Mouse (Mus musculus): ENCODE measurements at regions not wholly inside any gene's neighbourhood (a gene's known extent, or its start where the extent isn't known, plus 50 kb on each side); places are given as distances from the start of the nearest gene placed in this dataset.
A peak's percentile ranks its signal among the peaks of the same experiment; 100 is the strongest.

DNA sequence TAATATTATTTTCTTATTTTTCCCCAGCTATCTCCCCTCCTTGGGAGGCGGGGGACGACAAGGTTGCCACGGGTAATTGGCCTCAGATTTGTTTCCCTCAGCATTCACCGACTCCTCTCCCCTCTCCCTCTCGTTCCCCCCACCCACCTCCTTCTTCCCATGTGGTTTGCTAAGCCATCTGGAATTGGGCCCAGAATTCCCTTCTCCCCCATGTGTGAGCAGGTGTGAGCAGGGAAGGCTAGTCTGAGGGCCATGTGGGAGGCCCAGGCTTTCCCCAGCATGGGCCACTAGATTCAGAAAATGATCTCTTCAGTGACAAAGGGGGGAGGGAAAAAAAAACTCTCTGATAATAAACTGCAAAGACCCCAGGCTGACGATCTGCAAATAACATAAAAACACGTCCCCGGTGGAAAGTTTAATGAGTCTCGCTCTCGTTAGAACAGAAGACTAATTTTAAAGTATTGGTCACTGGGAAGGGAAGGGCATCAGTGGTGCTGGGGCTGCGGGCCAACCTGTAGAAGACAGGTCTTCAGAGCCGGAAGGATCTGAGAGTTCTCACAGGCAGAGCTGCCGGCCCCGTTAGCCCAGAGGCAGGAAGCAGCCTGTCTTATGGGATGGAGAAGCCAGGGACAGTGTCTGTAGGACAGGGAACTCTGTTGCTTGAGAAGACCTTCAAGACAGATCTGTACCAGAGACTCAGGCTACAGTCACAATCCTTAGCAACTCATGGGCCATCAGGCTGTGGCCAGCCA lies 64.3 kb upstream of the Unc5a start:
- H3K4me1 ChIP-seq (ENCODE audit: control insufficient read depth, insufficient read depth, low read length): no peaks in the 10 kb centered on the region; the same call in none of the 2 replicates
- no peak overlapping the region for H3K4me3 ChIP-seq (ENCODE audit: low read depth, low read length)
- H3K27me3 ChIP-seq (ENCODE audit: control insufficient read depth, insufficient read depth, low read length): no peaks in the 10 kb centered on the region
- H3K27ac ChIP-seq (replicated peaks; ENCODE audit: low read depth, low read length): no peak overlapping the region
- no peaks in the 10 kb centered on the region for H3K36me3 ChIP-seq (replicated peaks; ENCODE audit: control insufficient read depth, insufficient read depth, low read depth, low read length)
- no peak; the same call in 1 of the 2 replicates for ATAC-seq (replicated peaks; ENCODE audit: insufficient number of reproducible peaks, low FRiP score, low TSS enrichment, low read depth)
- no peak overlapping the region for H3K9ac ChIP-seq (replicated peaks; ENCODE audit: low read length)
- DNase-seq (ENCODE audit: low spot score): peak; percentile 38
- 53% methylated on average over 14 of the region's 14 CpGs for WGBS
- H3K9me3 ChIP-seq (replicated peaks; ENCODE audit: control insufficient read depth, low read length): no peaks in the 10 kb centered on the region
- no peak overlapping the region for H3K4me2 ChIP-seq (ENCODE audit: low read depth, low read length)

DNA sequence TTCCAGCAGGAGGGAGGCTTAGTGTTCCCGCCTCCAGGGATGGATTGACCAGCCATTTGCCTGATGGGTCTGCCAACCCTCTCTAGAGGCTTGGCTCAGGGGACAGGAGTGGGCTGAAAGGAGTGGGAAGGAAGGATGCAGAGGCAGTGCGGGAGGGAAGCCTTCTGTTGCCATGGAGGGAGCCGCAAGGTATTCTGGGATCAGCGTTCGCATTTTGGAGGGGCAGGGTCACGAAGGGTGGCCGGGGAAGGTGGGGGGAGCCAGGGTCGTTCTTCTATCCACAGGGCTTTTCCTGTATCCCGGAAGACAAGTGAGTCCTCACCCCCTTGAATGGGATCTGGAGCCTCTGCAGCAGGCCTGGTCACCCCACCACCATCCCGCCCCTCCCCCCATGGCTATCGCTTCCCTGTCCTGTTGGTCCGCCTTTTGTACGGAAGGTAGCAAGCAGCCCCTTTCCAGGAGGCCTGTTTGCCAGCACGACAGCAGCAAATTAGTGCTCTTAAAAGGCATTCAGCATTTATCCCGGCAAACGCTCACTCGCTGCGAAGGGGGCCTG lies 61.8 kb upstream of the Unc5a start:
- Histone ChIP-seq H3K27ac (replicated peaks; ENCODE audit: low read depth, low read length) (no peak overlapping the region), H3K4me2 (ENCODE audit: low read depth, low read length) (peak overlapping the region; percentile 37), H3K36me3 (replicated peaks; ENCODE audit: control insufficient read depth, insufficient read depth, low read depth, low read length) (no peaks in the 10 kb centered on the region), H3K4me3 (ENCODE audit: low read depth, low read length) (peak overlapping the region; percentile 17; the same call in 1 of the 2 replicates), H3K9ac (replicated peaks; ENCODE audit: low read length) (peak overlapping the region; percentile 34; the same call in 1 of the 2 replicates), H3K4me1 (ENCODE audit: control insufficient read depth, insufficient read depth, low read length) (no peaks in the 10 kb centered on the region; the same call in none of the 2 replicates), H3K9me3 (replicated peaks; ENCODE audit: control insufficient read depth, low read length) (no peaks in the 10 kb centered on the region), H3K27me3 (ENCODE audit: control insufficient read depth, insufficient read depth, low read length) (no peaks in the 10 kb centered on the region)
- ATAC-seq (replicated peaks; ENCODE audit: insufficient number of reproducible peaks, low FRiP score, low TSS enrichment, low read depth) (no peak), DNase-seq (ENCODE audit: low spot score) (peak; percentile 39)
- 11% methylated on average over 18 of the region's 18 CpGs for WGBS

DNA sequence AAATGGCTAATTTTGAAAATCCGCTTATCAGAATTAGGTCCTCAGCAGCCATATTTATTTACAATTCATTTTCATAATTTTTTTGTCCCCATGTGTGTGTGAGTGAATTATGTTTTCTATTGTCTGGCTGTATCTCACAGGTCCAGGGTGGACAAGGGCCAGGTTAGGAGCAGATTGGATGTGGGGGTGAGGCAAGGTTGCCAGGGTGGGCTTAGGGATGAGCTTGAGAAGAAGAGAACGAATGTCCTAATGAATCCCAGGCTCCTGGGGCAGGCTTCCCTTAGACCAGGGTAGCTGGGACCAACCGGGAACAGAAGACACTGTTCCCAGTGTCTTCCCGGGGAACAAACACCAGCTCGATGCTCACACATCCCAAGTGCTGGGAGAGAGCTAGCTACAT lies 61.2 kb upstream of the Unc5a start:
- Histone ChIP-seq H3K27ac (replicated peaks; ENCODE audit: low read depth, low read length) (no peak overlapping the region), H3K36me3 (replicated peaks; ENCODE audit: control insufficient read depth, insufficient read depth, low read depth, low read length) (no peaks in the 10 kb centered on the region), H3K9ac (replicated peaks; ENCODE audit: low read length) (no peak overlapping the region; the same call in 1 of the 2 replicates), H3K4me1 (ENCODE audit: control insufficient read depth, insufficient read depth, low read length) (no peaks in the 10 kb centered on the region; the same call in none of the 2 replicates), H3K4me2 (ENCODE audit: low read depth, low read length) (peak overlapping the region; percentile 37), H3K27me3 (ENCODE audit: control insufficient read depth, insufficient read depth, low read length) (no peaks in the 10 kb centered on the region), H3K4me3 (ENCODE audit: low read depth, low read length) (peak overlapping the region; percentile 17; the same call in 1 of the 2 replicates), H3K9me3 (replicated peaks; ENCODE audit: control insufficient read depth, low read length) (no peaks in the 10 kb centered on the region)
- WGBS: 38% methylated on average over 5 of the region's 5 CpGs
- no peak for DNase-seq (ENCODE audit: low spot score)
- ATAC-seq (replicated peaks; ENCODE audit: insufficient number of reproducible peaks, low FRiP score, low TSS enrichment, low read depth): no peak

DNA sequence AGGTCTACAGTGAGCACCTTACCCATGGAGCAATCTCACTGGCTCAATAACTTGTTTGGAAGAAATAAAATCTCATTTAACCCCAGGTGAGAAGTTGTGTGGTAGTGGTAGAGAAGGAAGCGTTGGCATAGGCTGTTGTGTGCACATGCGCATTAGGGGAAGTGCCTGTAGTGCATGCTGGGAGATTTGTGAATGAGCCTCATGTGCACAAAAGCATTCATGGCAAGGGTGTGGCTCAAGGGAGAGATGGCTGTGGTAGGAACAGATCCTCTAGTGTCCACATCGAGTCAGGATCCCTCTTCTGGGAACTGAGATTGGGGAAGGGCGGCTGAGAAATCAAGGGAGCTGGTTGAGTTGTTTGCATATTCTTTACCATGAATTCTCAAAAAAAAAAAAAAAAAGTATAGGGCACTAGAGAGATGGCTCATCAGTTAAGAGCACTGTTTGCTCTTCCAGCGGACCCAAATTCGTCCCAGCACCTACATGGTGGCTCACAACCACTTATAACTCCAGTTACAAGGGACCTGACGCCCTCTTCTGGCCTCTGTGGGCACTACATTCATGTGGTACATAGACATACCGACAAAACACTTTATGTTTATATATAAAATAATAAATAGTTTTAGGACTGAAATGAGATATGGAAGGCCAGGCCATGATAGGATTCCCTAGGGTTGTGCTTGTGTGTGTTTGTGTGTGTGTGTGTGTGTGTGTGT lies 59.4 kb upstream of the Unc5a start:
- Histone ChIP-seq H3K4me3 (ENCODE audit: low read depth, low read length) (no peak overlapping the region), H3K4me2 (ENCODE audit: low read depth, low read length) (no peak overlapping the region), H3K27ac (replicated peaks; ENCODE audit: low read depth, low read length) (no peak overlapping the region), H3K9me3 (replicated peaks; ENCODE audit: control insufficient read depth, low read length) (no peaks in the 10 kb centered on the region), H3K36me3 (replicated peaks; ENCODE audit: control insufficient read depth, insufficient read depth, low read depth, low read length) (no peaks in the 10 kb centered on the region), H3K27me3 (ENCODE audit: control insufficient read depth, insufficient read depth, low read length) (no peaks in the 10 kb centered on the region), H3K4me1 (ENCODE audit: control insufficient read depth, insufficient read depth, low read length) (no peaks in the 10 kb centered on the region; the same call in none of the 2 replicates), H3K9ac (replicated peaks; ENCODE audit: low read length) (no peak overlapping the region)
- no peak for DNase-seq (ENCODE audit: low spot score)
- ATAC-seq (replicated peaks; ENCODE audit: insufficient number of reproducible peaks, low FRiP score, low TSS enrichment, low read depth): no peak
- WGBS: 79% methylated on average over 8 of the region's 8 CpGs

DNA sequence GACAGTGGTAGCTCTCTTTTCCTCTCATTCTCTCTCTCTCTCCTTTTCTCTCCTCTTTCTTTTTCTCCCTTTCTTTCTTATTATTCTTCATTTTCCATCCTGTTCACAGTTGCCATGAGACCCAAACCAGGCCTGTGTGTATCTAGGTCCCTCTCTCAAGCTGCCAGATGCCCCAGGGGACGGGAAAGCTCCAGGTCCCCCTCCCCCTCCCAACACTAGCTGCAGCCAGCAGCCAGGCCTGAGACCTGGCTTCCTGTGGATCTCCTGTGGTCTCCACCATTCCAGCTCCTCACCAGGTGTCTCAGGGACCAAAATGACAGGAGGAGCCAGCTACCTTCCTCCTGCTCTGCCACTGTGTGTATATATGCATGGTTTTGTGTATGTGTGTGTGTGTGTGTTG lies 56.6 kb upstream of the Unc5a start:
- 15% methylated on average over 1 of the region's 1 CpGs for WGBS
- no peak overlapping the region for H3K27ac ChIP-seq (replicated peaks; ENCODE audit: low read depth, low read length)
- no peak for ATAC-seq (replicated peaks; ENCODE audit: insufficient number of reproducible peaks, low FRiP score, low TSS enrichment, low read depth)

DNA sequence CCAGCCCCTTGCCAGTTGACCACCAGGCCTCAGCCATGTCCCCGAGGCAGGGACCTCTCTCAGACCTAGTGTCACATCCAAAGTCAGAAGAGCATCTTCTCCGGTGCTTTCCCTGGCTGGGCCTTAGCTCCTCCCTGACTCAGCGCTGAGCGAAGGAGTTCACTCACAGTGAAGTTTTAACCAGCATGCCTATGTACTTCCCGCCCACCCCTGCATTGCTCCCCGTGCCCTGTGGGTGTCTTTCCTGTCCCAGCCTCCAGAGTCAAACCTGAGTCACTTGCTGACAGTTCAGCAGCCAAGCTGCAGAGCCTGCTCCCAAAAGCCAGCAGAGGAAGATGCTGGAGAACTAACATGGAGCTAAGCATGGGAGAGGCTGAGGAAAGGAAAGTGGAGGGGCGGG lies 55.6 kb upstream of the Unc5a start:
- H3K36me3 ChIP-seq (replicated peaks; ENCODE audit: control insufficient read depth, insufficient read depth, low read depth, low read length): no peaks in the 10 kb centered on the region
- no peak overlapping the region for H3K4me2 ChIP-seq (ENCODE audit: low read depth, low read length)
- no peaks in the 10 kb centered on the region for H3K4me1 ChIP-seq (ENCODE audit: control insufficient read depth, insufficient read depth, low read length)
- H3K9me3 ChIP-seq (replicated peaks; ENCODE audit: control insufficient read depth, low read length): no peaks in the 10 kb centered on the region
- no peak overlapping the region for H3K4me3 ChIP-seq (ENCODE audit: low read depth, low read length)
- WGBS: 40% methylated on average over 7 of the region's 7 CpGs
- ATAC-seq (replicated peaks; ENCODE audit: insufficient number of reproducible peaks, low FRiP score, low TSS enrichment, low read depth): no peak
- DNase-seq (ENCODE audit: low spot score): no peak
- no peak overlapping the region for H3K9ac ChIP-seq (replicated peaks; ENCODE audit: low read length)
- no peak overlapping the region for H3K27ac ChIP-seq (replicated peaks; ENCODE audit: low read depth, low read length)
- H3K27me3 ChIP-seq (ENCODE audit: control insufficient read depth, insufficient read depth, low read length): no peaks in the 10 kb centered on the region

More for the DNA sequence above, 56.6 kb upstream of the Unc5a start:
- DNase-seq (ENCODE audit: low spot score): no peak
- Histone ChIP-seq H3K36me3 (replicated peaks; ENCODE audit: control insufficient read depth, insufficient read depth, low read depth, low read length) (no peaks in the 10 kb centered on the region), H3K27me3 (ENCODE audit: control insufficient read depth, insufficient read depth, low read length) (no peaks in the 10 kb centered on the region), H3K9ac (replicated peaks; ENCODE audit: low read length) (no peak overlapping the region; the same call in 1 of the 2 replicates), H3K4me2 (ENCODE audit: low read depth, low read length) (no peak overlapping the region), H3K4me3 (ENCODE audit: low read depth, low read length) (no peak overlapping the region), H3K9me3 (replicated peaks; ENCODE audit: control insufficient read depth, low read length) (no peaks in the 10 kb centered on the region), H3K4me1 (ENCODE audit: control insufficient read depth, insufficient read depth, low read length) (no peaks in the 10 kb centered on the region; the same call in none of the 2 replicates)

DNA sequence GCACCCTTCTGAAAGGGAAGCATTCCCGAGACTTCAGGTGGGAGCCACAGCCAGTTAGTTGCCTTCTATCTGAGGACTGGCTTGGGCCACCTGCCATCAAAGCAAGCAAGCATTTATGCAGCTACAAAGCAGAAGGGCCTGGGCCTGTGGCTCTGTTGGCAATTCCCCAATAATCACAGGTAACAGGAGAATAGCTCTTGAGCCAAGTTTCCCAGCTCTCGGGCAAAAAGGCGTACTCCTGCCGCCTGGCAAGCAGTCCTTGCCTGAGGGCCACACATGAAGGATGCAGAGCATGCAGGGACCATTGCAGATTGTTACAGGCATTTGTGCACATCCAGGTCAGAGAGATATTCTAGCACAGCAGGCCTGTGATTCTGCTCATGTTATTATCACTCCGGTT lies 53.2 kb upstream of the Unc5a start:
- no peaks in the 10 kb centered on the region for H3K27me3 ChIP-seq (ENCODE audit: control insufficient read depth, insufficient read depth, low read length)
- H3K4me3 ChIP-seq (ENCODE audit: low read depth, low read length): no peak overlapping the region
- no peak overlapping the region for H3K9ac ChIP-seq (replicated peaks; ENCODE audit: low read length)
- H3K4me1 ChIP-seq (ENCODE audit: control insufficient read depth, insufficient read depth, low read length): no peaks in the 10 kb centered on the region
- ATAC-seq (replicated peaks; ENCODE audit: insufficient number of reproducible peaks, low FRiP score, low TSS enrichment, low read depth): no peak
- H3K9me3 ChIP-seq (replicated peaks; ENCODE audit: control insufficient read depth, low read length): no peaks in the 10 kb centered on the region
- DNase-seq (ENCODE audit: low spot score): no peak
- no peaks in the 10 kb centered on the region for H3K36me3 ChIP-seq (replicated peaks; ENCODE audit: control insufficient read depth, insufficient read depth, low read depth, low read length)
- no peak overlapping the region for H3K4me2 ChIP-seq (ENCODE audit: low read depth, low read length)
- H3K27ac ChIP-seq (replicated peaks; ENCODE audit: low read depth, low read length): no peak overlapping the region
- WGBS: 69% methylated on average over 5 of the region's 5 CpGs
